Mouse (Mus musculus) liver, adult 2 months (tissue): Measurements from ENCODE around the gene Prpf3. TPM values are rescaled to one million over a fixed set of nuclear protein-coding genes. Genes with fewer than 3 reads are reported as not detected.
A peak's percentile ranks its signal among the peaks of the same experiment; 100 is the strongest.

Source experiments
- DNase-seq: peaks from one replicate; pipeline ENCODE4 v3.0.0-alpha.2; 2011; ENCODE audit warnings: low read depth, low spot score; ENCODE audit errors: extremely low read depth
- H3K27ac ChIP-seq: fragments of 200-500 bp; replicated peaks from 2 replicates; pipeline ENCODE4 v1.5.1; 2012; ENCODE audit warnings: low read depth, mild to moderate bottlenecking, control low read depth, inconsistent platforms, low read length; ENCODE audit not compliant: insufficient read depth
- H3K27me3 ChIP-seq: fragments of 200-500 bp; 2 replicates; pipeline ENCODE4 v1.6.1; 2012; ENCODE audit warnings: mild to moderate bottlenecking, moderate library complexity, low read length, inconsistent platforms; ENCODE audit not compliant: control insufficient read depth, insufficient read depth
- H3K36me3 ChIP-seq: fragments of 200-500 bp; 2 replicates; pipeline ENCODE4 v1.6.1; 2012; ENCODE audit warnings: low read length, inconsistent platforms; ENCODE audit not compliant: control insufficient read depth, insufficient read depth
- H3K4me1 ChIP-seq: fragments of 200-500 bp; 2 replicates; pipeline ENCODE4 v1.6.1; 2011; ENCODE audit warnings: low read length; ENCODE audit not compliant: control insufficient read depth, insufficient read depth
- H3K4me3 ChIP-seq: fragments of 200-500 bp; 2 replicates; pipeline ENCODE4 v1.5.1; 2011; ENCODE audit warnings: low read depth, mild to moderate bottlenecking, control low read depth, low read length, moderate library complexity; ENCODE audit not compliant: insufficient read depth
- H3K79me2 ChIP-seq: fragments of 200-500 bp; 2 replicates; pipeline ENCODE4 v1.6.1; 2012; ENCODE audit warnings: inconsistent platforms, mild to moderate bottlenecking, low read length, moderate library complexity; ENCODE audit not compliant: control insufficient read depth, insufficient read depth
- H3K9ac ChIP-seq: fragments of 200-500 bp; 2 replicates; pipeline ENCODE4 v1.6.1; 2012; ENCODE audit warnings: low read depth, mild to moderate bottlenecking, control low read depth, inconsistent platforms, low read length
- CTCF ChIP-seq: fragments of 200-500 bp; IDR thresholded peaks from 2 replicates; pipeline ENCODE4 v1.5.1; 2011; ENCODE audit warnings: low read depth, low read length, control low read depth
- POLR2A ChIP-seq: fragments of 200-500 bp; IDR thresholded peaks from 2 replicates; pipeline ENCODE4 v1.6.1; 2011; ENCODE audit warnings: low read length, control low read depth; ENCODE audit not compliant: insufficient read depth; ENCODE audit errors: extremely low read depth
- WGBS: fragments of 180-500 bp; shearing (Covaris S2); methylation state at CpG from one replicate; pipeline ENCODE4 v1.1.7; 2018; 5-methylcytosine and 5-hydroxymethylcytosine counted together
- polyA plus RNA-seq: library from polyadenylated mRNA; depleted of rRNA; stranded (reverse); fragments of >200 nt; gene quantifications from 2 replicates; pipeline ENCODE4 v1.2.3, GENCODE M21; 2012
- total RNA-seq: library from RNA; depleted of rRNA; stranded (reverse); fragments of >200 nt; gene quantifications from 2 replicates; pipeline ENCODE4 v1.2.3, GENCODE M21; 2014

Prpf3 gene
- total and polyA plus RNA-seq, 2 experiments, result 7.4 to 7.8 TPM

GRCm38 (mm10) chr3:95871392-95871867 lies 15.7 kb upstream of the Prpf3 start, which contains the start of gene Mrps21:
Gene Mrps21 (minus strand): TSS chr3:95871519.
- peaks cover 7% of the 10 kb centered on the region for H3K36me3 ChIP-seq
- TF ChIP-seq CTCF (no peak), POLR2A (peak; percentile 81)
- H3K9ac ChIP-seq, result peak within 1 kb of the TSS; percentile 81
- peaks cover 16% of the 10 kb centered on the region; the same call in 1 of the 2 replicates for H3K79me2 ChIP-seq
- no peaks in the 10 kb centered on the region for H3K27me3 ChIP-seq
- peak within 1 kb of the TSS; percentile 19 for H3K27ac ChIP-seq
- H3K4me3 ChIP-seq, result peak within 1 kb of the TSS; percentile 83
- peaks cover 5% of the 10 kb centered on the region for H3K4me1 ChIP-seq
- WGBS, result under 1% methylated on average over 33 of the region's 33 CpGs
- DNase-seq, result peak; percentile 90

GRCm38 (mm10) chr3:95870976-95871375 lies 15.3 kb upstream of the Prpf3 start:
- H3K27me3 ChIP-seq, result no peaks in the 10 kb centered on the region
- peaks cover 16% of the 10 kb centered on the region; the same call in 1 of the 2 replicates for H3K79me2 ChIP-seq
- peak overlapping the region; percentile 19 for H3K27ac ChIP-seq
- H3K9ac ChIP-seq, result peak overlapping the region; percentile 81
- TF ChIP-seq CTCF, result no peak
- no peak for TF ChIP-seq POLR2A
- H3K36me3 ChIP-seq, result peaks cover 7% of the 10 kb centered on the region
- peaks cover 5% of the 10 kb centered on the region for H3K4me1 ChIP-seq
- 3% methylated on average over 15 of the region's 15 CpGs for WGBS
- no peak for DNase-seq
- H3K4me3 ChIP-seq, result peak overlapping the region; percentile 83

- no peaks in the 10 kb centered on the region for H3K27me3 ChIP-seq
- no peak overlapping the region for H3K4me3 ChIP-seq
- H3K4me1 ChIP-seq, result peaks cover 12% of the 10 kb centered on the region
- TF ChIP-seq CTCF, result no peak
- TF ChIP-seq POLR2A, result no peak
- 87% methylated on average over 2 of the region's 2 CpGs for WGBS
- no peak overlapping the region for H3K9ac ChIP-seq
- peaks cover 10% of the 10 kb centered on the region for H3K36me3 ChIP-seq
- DNase-seq, result no peak
- no peak overlapping the region for H3K27ac ChIP-seq
- peaks cover 11% of the 10 kb centered on the region; the same call in 1 of the 2 replicates for H3K79me2 ChIP-seq
These were observed 11.7 kb upstream of the Prpf3 start for GRCm38 (mm10) chr3:95867408-95867807.

GRCm38 (mm10) chr3:95866071-95866470 lies 10.4 kb upstream of the Prpf3 start:
- Histone ChIP-seq H3K4me1 (peaks cover 7% of the 10 kb centered on the region), H3K79me2 (peaks cover 5% of the 10 kb centered on the region; the same call in 1 of the 2 replicates), H3K27ac (no peak overlapping the region), H3K27me3 (no peaks in the 10 kb centered on the region), H3K36me3 (peaks cover 10% of the 10 kb centered on the region), H3K4me3 (no peak overlapping the region), H3K9ac (no peak overlapping the region)
- TF ChIP-seq POLR2A (no peak), CTCF (no peak)
- WGBS, result 95% methylated on average over 5 of the region's 5 CpGs
- no peak for DNase-seq

- no peak for DNase-seq
- H3K4me3 ChIP-seq, result no peak overlapping the region
- peaks cover 10% of the 10 kb centered on the region for H3K36me3 ChIP-seq
- H3K27me3 ChIP-seq, result no peaks in the 10 kb centered on the region
- 90% methylated on average over 20 of the region's 20 CpGs for WGBS
- peaks cover 7% of the 10 kb centered on the region for H3K4me1 ChIP-seq
- H3K27ac ChIP-seq, result peak overlapping the region; percentile 84
- no peak for TF ChIP-seq POLR2A
- no peak for TF ChIP-seq CTCF
- no peaks in the 10 kb centered on the region; the same call in 1 of the 2 replicates for H3K79me2 ChIP-seq
- H3K9ac ChIP-seq, result peak overlapping the region; percentile 32
These were observed 9.9 kb upstream of the Prpf3 start for GRCm38 (mm10) chr3:95865571-95865970.

- Histone ChIP-seq H3K27me3 (no peaks in the 10 kb centered on the region), H3K4me1 (peaks cover 7% of the 10 kb centered on the region), H3K36me3 (peaks cover 10% of the 10 kb centered on the region), H3K79me2 (no peaks in the 10 kb centered on the region; the same call in 1 of the 2 replicates), H3K4me3 (no peak overlapping the region), H3K27ac (peak overlapping the region; percentile 84), H3K9ac (peak overlapping the region; percentile 26; the same call in 1 of the 2 replicates)
- no peak for TF ChIP-seq POLR2A
- no peak for TF ChIP-seq CTCF
- 22% methylated on average over 5 of the region's 5 CpGs for WGBS
- DNase-seq, result peak; percentile 75
These were observed 9.4 kb upstream of the Prpf3 start for GRCm38 (mm10) chr3:95865050-95865449.
